Mouse (Mus musculus) adrenal gland, adult (tissue): ENCODE measurements at regions not wholly inside any gene's neighbourhood (a gene's known extent, or its start where the extent isn't known, plus 50 kb on each side); places are given as distances from the start of the nearest gene placed in this dataset.
"Not testable (repeated sequence)": the region's sequence is repeated elsewhere in the genome, so short reads cannot be mapped to it uniquely, and the experiment has no call there.

Experiments used
- DNase-seq, 2 experiments: peaks; one replicate each; pipeline ENCODE4 v3.0.0; 2022 to 2023; ENCODE audit warnings: low spot score in 1 of 2; ENCODE audit not compliant: inconsistent age in 2 of 2

DNA sequence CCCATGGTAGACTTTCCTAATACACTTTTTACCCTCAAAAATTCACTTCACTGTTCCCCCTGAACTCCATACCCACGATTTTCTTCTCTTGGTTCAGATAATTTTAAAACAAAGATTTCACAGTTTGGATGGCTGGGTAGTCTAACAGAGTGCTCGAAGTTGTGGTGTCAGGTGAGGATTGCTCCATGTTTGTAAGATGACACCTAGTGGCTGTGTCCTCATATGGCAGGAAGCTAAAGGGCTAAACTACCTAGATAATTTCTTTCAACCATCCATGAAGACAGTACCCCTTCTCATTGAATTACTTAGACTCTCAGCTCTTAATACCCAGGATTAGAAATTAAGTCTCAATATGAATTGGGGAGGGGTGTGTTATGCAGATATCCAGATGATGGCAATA is 708.9 kb upstream of the Cypt1 start:
- peak in 1 of 2 experiments; percentile 29 for DNase-seq

- DNase-seq: not testable (repeated sequence)
Measured at GRCm38 (mm10) chrX:15846119-15846877, 676.4 kb upstream of the Cypt1 start.
